In genomic region chr10:126458523-126458922, GRCm38 (mm10) we compare ENCODE assay signal across 21 mouse cellular contexts.
A peak's percentile ranks its signal among the peaks of the same experiment; 100 is the strongest.
DNase-seq lines count a peak whose midpoint lies in the region; ATAC-seq and TF ChIP-seq lines count a peak whose summit lies in the region.
"Had no signal": no experiment of that assay in that cellular context is flagged by ENCODE, and none has a peak within 500 bp of the region (broad histone marks: within the 10 kb centered on the region; RNA-seq: fewer than 3 reads in every experiment).

No protein-coding gene starts in this region.

- peak; percentile 48; the same call in 1 of the 2 replicates for ATAC-seq in forebrain, embryonic 14.5 days
- ATAC-seq in forebrain, embryonic 11.5 days (replicated peaks; ENCODE audit: low FRiP score), result no peak
- 0 out of 2 replicates have a peak, but pooled peaks have one; percentile 15 for ATAC-seq in forebrain, embryonic 16.5 days
- ATAC-seq in megakaryocyte progenitor cell, adult 5-6 weeks (replicated peaks; ENCODE audit: poor library complexity), result peak; percentile 95
- ATAC-seq in kidney, embryonic 15.5 days (replicated peaks; ENCODE audit: low FRiP score), result no peak
- ATAC-seq: intestine, embryonic 15.5 days had no signal

- H3K36me3 ChIP-seq in forebrain, embryonic 14.5 days (ENCODE audit: control insufficient read depth, insufficient read depth, low read length), result no peaks in the 10 kb centered on the region
- no peaks in the 10 kb centered on the region for H3K36me3 ChIP-seq in forebrain, embryonic 11.5 days (ENCODE audit: control insufficient read depth, insufficient read depth, low read length)
- H3K36me3 ChIP-seq in forebrain, embryonic 16.5 days (ENCODE audit: control insufficient read depth, insufficient read depth), result no peaks in the 10 kb centered on the region
- no peaks in the 10 kb centered on the region for H3K36me3 ChIP-seq in kidney, embryonic 15.5 days
- H3K36me3 ChIP-seq: heart, embryonic 15.5 days; hindbrain, embryonic 12.5 days; intestine, embryonic 15.5 days; limb, embryonic 12.5 days; midbrain, embryonic 12.5 days had no signal

- no peak overlapping the region for H3K9ac ChIP-seq in forebrain, embryonic 14.5 days (ENCODE audit: low read length)
- H3K9ac ChIP-seq in forebrain, embryonic 11.5 days (ENCODE audit: low read length), result no peak overlapping the region
- no peak overlapping the region for H3K9ac ChIP-seq in forebrain, embryonic 16.5 days (replicated peaks; ENCODE audit: low read depth, low read length)
- no peak overlapping the region for H3K9ac ChIP-seq in kidney, embryonic 15.5 days
- H3K9ac ChIP-seq: heart, embryonic 15.5 days; hindbrain, embryonic 12.5 days; intestine, embryonic 15.5 days; limb, embryonic 12.5 days; liver, embryonic 14.5 days; midbrain, embryonic 12.5 days had no signal

- no peaks in the 10 kb centered on the region for H3K9me3 ChIP-seq in forebrain, embryonic 14.5 days (replicated peaks; ENCODE audit: control insufficient read depth, low read length)
- no peaks in the 10 kb centered on the region for H3K9me3 ChIP-seq in forebrain, embryonic 11.5 days (ENCODE audit: control insufficient read depth, low read length)
- H3K9me3 ChIP-seq in forebrain, embryonic 16.5 days (ENCODE audit: control insufficient read depth, low read length), result no peaks in the 10 kb centered on the region
- H3K9me3 ChIP-seq in kidney, embryonic 15.5 days (replicated peaks), result no peaks in the 10 kb centered on the region
- H3K9me3 ChIP-seq: heart, embryonic 15.5 days; hindbrain, embryonic 12.5 days; intestine, embryonic 15.5 days; midbrain, embryonic 12.5 days had no signal

- no peak overlapping the region for H3K4me3 ChIP-seq in forebrain, embryonic 14.5 days (ENCODE audit: low read depth, low read length)
- no peak overlapping the region for H3K4me3 ChIP-seq in forebrain, embryonic 11.5 days (ENCODE audit: low read depth, low read length)
- H3K4me3 ChIP-seq in left cerebral cortex, adult 2 months, result no peak overlapping the region
- H3K4me3 ChIP-seq in forebrain, embryonic 16.5 days (replicated peaks; ENCODE audit: low read length), result no peak overlapping the region
- H3K4me3 ChIP-seq in kidney, embryonic 15.5 days (replicated peaks), result no peak overlapping the region
- H3K4me3 ChIP-seq: heart, embryonic 15.5 days; hindbrain, embryonic 12.5 days; intestine, embryonic 15.5 days; limb, embryonic 12.5 days; midbrain, embryonic 12.5 days; myocyte had no signal

- no peak overlapping the region for H3K4me2 ChIP-seq in forebrain, embryonic 14.5 days (ENCODE audit: low read length)
- H3K4me2 ChIP-seq in forebrain, embryonic 11.5 days (ENCODE audit: low read depth, low read length, severe bottlenecking), result no peak overlapping the region
- no peak overlapping the region for H3K4me2 ChIP-seq in forebrain, embryonic 16.5 days (ENCODE audit: low read length)
- no peak overlapping the region for H3K4me2 ChIP-seq in kidney, embryonic 15.5 days
- H3K4me2 ChIP-seq: heart, embryonic 15.5 days; hindbrain, embryonic 12.5 days; intestine, embryonic 15.5 days; limb, embryonic 12.5 days; midbrain, embryonic 12.5 days had no signal

- 63% methylated on average over 5 of the region's 5 CpGs for WGBS in forebrain, embryonic 14.5 days
- 89% methylated on average over 5 of the region's 5 CpGs for WGBS in forebrain, embryonic 11.5 days
- WGBS in forebrain, embryonic 16.5 days, result 55% methylated on average over 5 of the region's 5 CpGs
- whole genome bisulfite sequencing in kidney, embryonic 15.5 days, result 80% methylated on average over 5 of the region's 5 CpGs

- no peaks in the 10 kb centered on the region for H3K27me3 ChIP-seq in forebrain, embryonic 14.5 days (replicated peaks; ENCODE audit: control insufficient read depth, insufficient read depth, low read length)
- H3K27me3 ChIP-seq in forebrain, embryonic 11.5 days (ENCODE audit: control insufficient read depth, insufficient read depth, low read length), result no peaks in the 10 kb centered on the region
- H3K27me3 ChIP-seq in forebrain, embryonic 16.5 days (replicated peaks; ENCODE audit: control insufficient read depth, insufficient read depth, low read length), result no peaks in the 10 kb centered on the region
- no peaks in the 10 kb centered on the region for H3K27me3 ChIP-seq in kidney, embryonic 15.5 days
- H3K27me3 ChIP-seq: heart, embryonic 15.5 days; hindbrain, embryonic 12.5 days; intestine, embryonic 15.5 days; limb, embryonic 12.5 days; midbrain, embryonic 12.5 days had no signal

- no peak for TF ChIP-seq CTCF in left cerebral cortex, adult 2 months (IDR thresholded peaks at IDR 0.05)

- no peak overlapping the region for H3K27ac ChIP-seq in forebrain, embryonic 14.5 days (ENCODE audit: low read depth, low read length)
- no peak overlapping the region for H3K27ac ChIP-seq in forebrain, embryonic 11.5 days (ENCODE audit: low read depth, low read length)
- no peak overlapping the region for H3K27ac ChIP-seq in left cerebral cortex, adult 2 months
- no peak overlapping the region for H3K27ac ChIP-seq in forebrain, embryonic 16.5 days (ENCODE audit: low read length)
- H3K27ac ChIP-seq in kidney, embryonic 15.5 days, result no peak overlapping the region
- H3K27ac ChIP-seq: heart, embryonic 15.5 days; hindbrain, embryonic 12.5 days; intestine, embryonic 15.5 days; kidney, postnatal 0 days; limb, embryonic 12.5 days; liver, embryonic 14.5 days; midbrain, embryonic 12.5 days had no signal

- no peaks in the 10 kb centered on the region for H3K4me1 ChIP-seq in forebrain, embryonic 14.5 days (ENCODE audit: control insufficient read depth, insufficient read depth, low read length)
- no peaks in the 10 kb centered on the region for H3K4me1 ChIP-seq in forebrain, embryonic 11.5 days (replicated peaks; ENCODE audit: control insufficient read depth, insufficient read depth, low read length)
- H3K4me1 ChIP-seq in forebrain, embryonic 16.5 days (replicated peaks; ENCODE audit: control insufficient read depth, insufficient read depth, low read length), result no peaks in the 10 kb centered on the region
- H3K4me1 ChIP-seq in kidney, embryonic 15.5 days, result no peaks in the 10 kb centered on the region
- H3K4me1 ChIP-seq: heart, embryonic 15.5 days; hindbrain, embryonic 12.5 days; intestine, embryonic 15.5 days; limb, embryonic 12.5 days; midbrain, embryonic 12.5 days had no signal

- intact Hi-C loops in left cerebral cortex, postnatal 4 days (cut with DNase I), result no loop called here
- intact Hi-C loops in left cerebral cortex, adult 2 months (cut with DNase I), result no loop called here

- DNase-seq in forebrain, embryonic 14.5 days (ENCODE audit: low spot score), result peak; percentile 54
- DNase-seq in forebrain, embryonic 11.5 days (ENCODE audit: low spot score), result no peak
- peak; percentile 54 for DNase-seq in left cerebral cortex, postnatal 4 days
- DNase-seq in left cerebral cortex, adult 2 months (ENCODE audit: extremely low spot score in 1 of 2, low spot score in 2 of 2), result no peak
- no peak for DNase-seq in urinary bladder, postnatal 14 days (ENCODE audit: low spot score)
- DNase-seq: adrenal gland, adult 8-10 months; cerebellum, adult 9-10 months; heart, adult 18-20 months; right cerebral cortex, postnatal 14 days; thymus, adult 2 months had no signal

Comparison
In these comparisons a context has a peak if more than half of its experiments do, and no peak if none do; other contexts are left out.
1. ATAC-seq: peak in forebrain, embryonic 14.5 days (single experiment), forebrain, embryonic 16.5 days (single experiment) and megakaryocyte progenitor cell, adult 5-6 weeks (single experiment); none in forebrain, embryonic 11.5 days (single experiment) and kidney, embryonic 15.5 days (single experiment).
2. DNase-seq: peak in forebrain, embryonic 14.5 days (single experiment) and left cerebral cortex, postnatal 4 days (single experiment); none in forebrain, embryonic 11.5 days (single experiment), left cerebral cortex, adult 2 months (0 of 2) and urinary bladder, postnatal 14 days (single experiment).